Mouse (Mus musculus) C2C12 (cell line): ENCODE data around the gene Defb42. TPM values are rescaled to one million over a fixed set of nuclear protein-coding genes. Genes with fewer than 3 reads are reported as not detected.

Experiments
- H3K27me3 ChIP-seq: one replicate; pipeline ENCODE4 v1.6.1; 2011; ENCODE audit not compliant: control insufficient read depth, insufficient read depth, insufficient read length
- H3K36me3 ChIP-seq: one replicate; pipeline ENCODE4 v1.6.1; 2011; ENCODE audit not compliant: control insufficient read depth, insufficient read depth
- H3K4me3 ChIP-seq: one replicate; pipeline ENCODE4 v1.5.1; 2011; ENCODE audit warnings: mild to moderate bottlenecking, control low read depth; ENCODE audit not compliant: poor library complexity, insufficient read depth, severe bottlenecking
- H3K79me2 ChIP-seq: one replicate; pipeline ENCODE4 v1.6.1; 2011; ENCODE audit not compliant: control insufficient read depth, insufficient read depth
- H3K79me3 ChIP-seq: one replicate; pipeline ENCODE4 v1.6.1; 2011; ENCODE audit warnings: low read depth, control low read depth
- H3ac ChIP-seq: one replicate; pipeline ENCODE3; 2011; ENCODE audit warnings: low read depth; ENCODE audit not compliant: control insufficient read depth, insufficient read length
- CEBPB ChIP-seq: IDR thresholded peaks from one replicate; pipeline ENCODE4 v1.6.1; 2011; ENCODE audit warnings: low read depth, mild to moderate bottlenecking, control low read depth, moderate library complexity
- CTCF ChIP-seq: IDR thresholded peaks from one replicate; pipeline ENCODE4 v1.5.1; 2011; ENCODE audit not compliant: control insufficient read depth, insufficient read depth, insufficient read length
- FOSL1 ChIP-seq: IDR thresholded peaks from one replicate; pipeline ENCODE4 v1.8.0; 2011; ENCODE audit warnings: mild to moderate bottlenecking, low read length; ENCODE audit not compliant: poor library complexity, insufficient read depth, severe bottlenecking
- MAX ChIP-seq: IDR thresholded peaks from one replicate; pipeline ENCODE4 v1.6.1; 2011; ENCODE audit warnings: mild to moderate bottlenecking, control low read depth
- MYOD1 ChIP-seq: IDR thresholded peaks from one replicate; pipeline ENCODE4 v1.6.1; 2011; ENCODE audit warnings: low read depth; ENCODE audit not compliant: control insufficient read depth, insufficient read length
- MYOG ChIP-seq: IDR thresholded peaks from one replicate; pipeline ENCODE4 v1.6.1; 2011; ENCODE audit not compliant: control insufficient read depth, insufficient read length; ENCODE audit errors: extremely low read depth
- USF1 ChIP-seq: IDR thresholded peaks from one replicate; pipeline ENCODE4 v1.6.1; 2011; ENCODE audit warnings: low read depth, mild to moderate bottlenecking, control low read depth, moderate library complexity
- long read RNA-seq, 2 experiments: library from polyadenylated mRNA; unstranded; transcript quantifications; one replicate each; pipeline ENCODE4 v2.0.0; 2019 to 2020
- polyA plus RNA-seq: library from polyadenylated mRNA; unstranded; fragments of >200 nt; fragmentation: generic; extraction: Trizol; gene quantifications from one replicate; pipeline ENCODE4 v1.2.1, GENCODE M21; 2012; ENCODE audit warnings: missing spikeins

The Defb42 gene
- polyA plus RNA-seq: 2.8 TPM
- long read RNA-seq, experiment 1, partial matches to known transcripts: 0 of 1 reads
- long read RNA-seq, experiment 1, other reads (novel, unspliced or antisense): 0 of 1 reads
- long read RNA-seq, experiment 2: 0 reads

DNA sequence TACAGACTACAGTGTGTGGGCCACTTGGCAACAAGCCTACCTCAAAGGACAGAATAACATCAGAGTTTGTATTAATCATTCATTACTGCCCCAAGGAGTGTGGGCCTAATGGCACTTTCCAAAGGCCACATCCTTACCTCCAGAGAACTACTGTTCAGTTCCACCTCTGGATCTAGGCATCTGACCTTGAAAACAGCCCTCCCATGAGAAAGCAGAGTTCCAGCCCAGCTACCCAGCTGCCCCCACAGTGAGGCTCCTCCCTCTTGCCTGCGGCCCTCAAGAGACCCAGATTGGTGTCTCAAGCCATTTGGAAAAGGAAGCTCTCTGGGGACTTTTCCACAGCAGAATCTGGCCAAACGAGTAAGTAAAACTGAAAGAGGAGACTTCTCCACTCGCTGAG lies at the start of gene Defb42:
Defb42 (plus strand) TSS at position 301 of the 400 bp plus-strand sequence.
- no peaks in the 10 kb centered on the region for H3K79me2 ChIP-seq
- TF ChIP-seq FOSL1 (no peak), USF1 (no peak), MAX (no peak), CTCF (no peak), MYOG (no peak), MYOD1 (no peak), CEBPB (no peak)
- no peaks in the 10 kb centered on the region for H3K27me3 ChIP-seq
- H3ac ChIP-seq: no peak within 1 kb of the TSS
- no peak within 1 kb of the TSS for H3K4me3 ChIP-seq
- no peaks in the 10 kb centered on the region for H3K36me3 ChIP-seq
- H3K79me3 ChIP-seq: no peaks in the 10 kb centered on the region

DNA sequence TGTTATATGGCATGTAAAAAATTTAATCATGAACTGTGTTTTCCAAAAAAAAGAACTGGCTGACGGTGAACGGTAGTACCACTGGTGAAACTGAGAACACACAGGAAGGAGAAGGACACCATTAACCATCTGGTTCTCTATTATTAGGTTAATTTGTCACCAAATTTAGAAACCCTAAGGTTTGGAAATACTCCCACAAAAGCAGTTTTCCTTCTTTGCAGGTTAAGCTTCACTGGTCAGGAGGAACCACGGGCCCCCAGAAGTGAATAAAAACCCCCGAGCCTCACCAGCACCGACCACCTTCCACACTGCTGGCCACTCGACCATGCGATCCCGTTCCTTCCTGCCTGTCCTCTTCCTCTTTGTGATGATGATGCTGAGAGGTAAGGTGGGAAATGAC lies 49.0 kb upstream of the Defb42 start, which contains the start of gene Defb47:
Defb47 (plus strand) TSS at position 301 of the 400 bp plus-strand sequence.
- H3K79me2 ChIP-seq: no peaks in the 10 kb centered on the region
- H3K79me3 ChIP-seq: no peaks in the 10 kb centered on the region
- H3ac ChIP-seq: no peak within 1 kb of the TSS
- TF ChIP-seq CTCF: no peak
- no peak for TF ChIP-seq FOSL1
- no peak for TF ChIP-seq MYOD1
- TF ChIP-seq CEBPB: no peak
- TF ChIP-seq MAX: no peak
- TF ChIP-seq MYOG: no peak
- no peak for TF ChIP-seq USF1
- no peaks in the 10 kb centered on the region for H3K36me3 ChIP-seq
- H3K27me3 ChIP-seq: no peaks in the 10 kb centered on the region
- H3K4me3 ChIP-seq: no peak within 1 kb of the TSS

DNA sequence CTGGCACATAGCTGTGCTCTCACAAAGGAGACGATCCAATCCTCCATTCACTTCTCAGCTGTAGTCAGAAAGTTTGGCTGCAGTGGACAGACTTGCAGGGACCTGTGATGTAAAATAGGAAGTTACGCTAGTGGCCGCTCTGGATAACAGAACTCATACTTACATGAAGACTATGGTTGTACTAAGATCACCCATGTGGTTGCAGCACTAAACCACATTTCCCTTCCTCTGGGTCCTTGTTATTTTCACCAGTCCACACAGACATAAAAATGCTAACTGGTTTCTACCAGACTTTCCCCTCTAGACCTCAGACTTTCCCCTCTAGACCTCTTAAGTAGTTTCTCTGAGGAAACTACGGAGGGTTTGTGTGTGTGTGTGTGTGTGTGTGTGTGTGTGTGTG lies 47.8 kb upstream of the Defb42 start:
- H3K79me3 ChIP-seq: no peaks in the 10 kb centered on the region
- no peaks in the 10 kb centered on the region for H3K79me2 ChIP-seq
- no peak overlapping the region for H3ac ChIP-seq
- no peak overlapping the region for H3K4me3 ChIP-seq
- TF ChIP-seq MAX: no peak
- H3K27me3 ChIP-seq: no peaks in the 10 kb centered on the region
- no peaks in the 10 kb centered on the region for H3K36me3 ChIP-seq

DNA sequence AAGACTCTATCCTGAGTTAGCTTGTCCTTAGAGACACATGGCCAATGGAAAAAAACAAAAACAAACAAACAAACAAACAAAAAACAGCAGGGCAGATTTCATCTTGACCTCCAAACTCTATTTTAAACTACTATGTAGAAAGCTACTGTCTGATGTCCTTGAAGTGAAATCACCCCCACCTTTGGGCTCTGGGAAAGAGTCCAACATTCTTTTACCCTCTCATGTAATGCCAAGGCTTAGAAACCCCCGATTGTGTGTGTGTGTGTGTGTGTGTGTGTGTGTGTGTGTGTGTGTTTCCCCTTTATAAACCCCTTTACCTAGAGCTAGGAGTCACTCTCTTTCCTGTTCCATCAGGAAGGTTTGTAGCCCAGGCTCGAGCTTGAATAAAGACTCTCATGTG lies 44.2 kb upstream of the Defb42 start:
- H3ac ChIP-seq: no peak overlapping the region
- no peaks in the 10 kb centered on the region for H3K79me3 ChIP-seq
- H3K79me2 ChIP-seq: no peaks in the 10 kb centered on the region
- H3K4me3 ChIP-seq: no peak overlapping the region
- no peaks in the 10 kb centered on the region for H3K36me3 ChIP-seq
- TF ChIP-seq CEBPB: no peak
- TF ChIP-seq MAX: no peak
- no peak for TF ChIP-seq MYOG
- no peak for TF ChIP-seq MYOD1
- TF ChIP-seq CTCF: no peak
- TF ChIP-seq FOSL1: no peak
- no peak for TF ChIP-seq USF1
- H3K27me3 ChIP-seq: no peaks in the 10 kb centered on the region

DNA sequence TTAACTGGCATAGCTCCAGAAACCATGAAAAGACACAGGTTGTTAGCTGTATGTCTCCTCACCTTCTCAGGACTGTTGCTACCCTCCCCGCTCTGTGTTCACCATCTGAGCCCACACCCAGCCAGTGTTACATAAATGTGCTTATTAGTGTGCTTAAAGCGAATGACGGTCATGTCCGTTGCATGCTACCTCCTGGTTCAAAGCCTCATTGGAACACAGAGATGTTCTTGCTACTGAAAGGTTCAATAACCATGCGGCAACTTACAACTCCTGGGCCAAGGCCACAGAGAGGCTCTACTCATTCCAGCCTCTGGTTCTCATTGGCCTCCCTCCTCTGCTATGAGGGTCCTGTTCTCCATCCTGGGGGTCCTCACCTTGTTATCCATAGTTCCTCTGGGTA lies 35.3 kb upstream of the Defb42 start, which contains the start of gene Defb43:
Defb43 (plus strand) TSS at position 301 of the 400 bp plus-strand sequence.
- no peak for TF ChIP-seq CEBPB
- no peak for TF ChIP-seq MYOG
- TF ChIP-seq CTCF: no peak
- no peak for TF ChIP-seq USF1
- TF ChIP-seq FOSL1: no peak
- no peak for TF ChIP-seq MYOD1
- no peak for TF ChIP-seq MAX
- no peak within 1 kb of the TSS for H3ac ChIP-seq
- H3K79me2 ChIP-seq: no peaks in the 10 kb centered on the region
- no peaks in the 10 kb centered on the region for H3K79me3 ChIP-seq
- no peaks in the 10 kb centered on the region for H3K27me3 ChIP-seq
- no peak within 1 kb of the TSS for H3K4me3 ChIP-seq
- no peaks in the 10 kb centered on the region for H3K36me3 ChIP-seq

DNA sequence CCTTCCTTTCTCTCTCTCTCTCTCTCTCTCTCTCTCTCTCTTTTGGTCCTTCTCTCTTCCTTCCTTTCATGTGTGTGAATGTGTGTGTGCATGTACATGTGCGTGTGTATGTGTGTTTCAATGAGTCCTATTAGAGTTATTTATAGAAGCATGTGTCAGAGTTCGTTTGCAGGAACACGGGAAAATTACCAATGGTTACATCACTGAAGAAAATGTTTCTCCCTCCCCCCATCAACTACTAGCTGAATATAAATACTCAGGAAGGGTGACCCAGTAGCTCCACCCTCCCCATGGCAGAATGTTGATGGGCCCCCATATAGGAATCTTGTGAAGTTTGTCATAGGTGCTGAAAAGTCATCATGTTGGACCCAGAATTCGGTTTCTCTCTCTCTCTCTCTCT lies 33.7 kb upstream of the Defb42 start:
- TF ChIP-seq CEBPB: no peak
- TF ChIP-seq CTCF: no peak
- TF ChIP-seq MYOD1: no peak
- no peak for TF ChIP-seq MYOG
- no peak for TF ChIP-seq MAX
- TF ChIP-seq FOSL1: no peak
- no peak for TF ChIP-seq USF1

More for the DNA sequence above, 33.7 kb upstream of the Defb42 start:
- H3K79me2 ChIP-seq: no peaks in the 10 kb centered on the region
- no peak overlapping the region for H3K4me3 ChIP-seq
- H3K36me3 ChIP-seq: no peaks in the 10 kb centered on the region
- H3K79me3 ChIP-seq: no peaks in the 10 kb centered on the region
- no peaks in the 10 kb centered on the region for H3K27me3 ChIP-seq
- H3ac ChIP-seq: no peak overlapping the region
